Comparison of ENCODE assay signal across 11 mouse cellular contexts in the genomic region with DNA sequence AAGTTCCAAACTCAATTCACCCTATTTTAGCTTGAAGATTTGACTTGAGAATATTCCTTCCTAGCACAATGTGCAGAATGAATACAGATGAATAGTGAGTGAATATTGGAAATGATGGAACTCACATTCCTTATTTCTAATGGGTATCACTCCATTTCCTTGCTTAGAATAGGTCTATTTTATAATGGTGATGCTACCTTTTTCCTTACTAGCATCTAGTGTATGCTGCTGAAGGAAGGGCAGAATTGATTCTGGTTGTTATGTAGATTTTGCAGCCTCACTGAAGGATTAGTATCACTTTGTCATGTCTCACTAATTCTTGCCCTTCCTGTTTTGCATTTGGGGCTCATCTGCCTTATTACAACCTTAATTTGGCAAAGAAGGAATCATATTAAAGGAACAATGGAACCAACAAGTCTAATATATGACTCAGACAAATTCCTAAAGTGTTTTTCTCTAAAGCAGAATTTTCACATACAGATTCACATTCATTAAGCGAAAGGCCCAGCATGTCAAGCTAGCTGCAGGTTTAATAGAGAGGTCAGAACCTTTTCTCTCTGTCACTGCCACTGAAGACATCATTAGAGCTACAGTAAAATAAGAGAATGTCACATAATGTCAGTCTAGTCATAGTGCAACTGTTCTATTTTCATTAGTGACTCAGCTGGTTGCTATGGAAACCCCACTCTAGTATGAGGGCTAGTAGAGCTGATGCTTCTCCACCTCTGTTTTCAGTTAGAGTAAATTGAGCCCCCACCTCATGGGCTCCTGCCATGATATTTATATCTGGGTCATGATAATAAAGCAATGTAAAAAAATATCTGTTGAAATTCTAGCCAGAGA.
DNase-seq lines count a peak whose midpoint lies in the region; ATAC-seq lines count a peak whose summit lies in the region.
"Had no signal": no experiment of that assay in that cellular context is flagged by ENCODE, and none has a peak within 500 bp of the region (broad histone marks: within the 10 kb centered on the region; RNA-seq: fewer than 3 reads in every experiment).

No protein-coding gene starts in this region.

- H3K27ac ChIP-seq in midbrain, embryonic 13.5 days, result no peak overlapping the region
- H3K27ac ChIP-seq in midbrain, embryonic 10.5 days (replicated peaks), result no peak overlapping the region
- 0 out of 2 replicates have a peak overlapping the region, but pooled peaks have one; percentile 30 for H3K27ac ChIP-seq in hindbrain, embryonic 15.5 days (replicated peaks)
- H3K27ac ChIP-seq in neural tube, embryonic 15.5 days (replicated peaks), result no peak overlapping the region

- H3K36me3 ChIP-seq in midbrain, embryonic 13.5 days, result no peaks in the 10 kb centered on the region
- H3K36me3 ChIP-seq in midbrain, embryonic 10.5 days, result no peaks in the 10 kb centered on the region
- H3K36me3 ChIP-seq in hindbrain, embryonic 15.5 days, result no peaks in the 10 kb centered on the region
- H3K36me3 ChIP-seq in neural tube, embryonic 15.5 days, result no peaks in the 10 kb centered on the region

- peak; percentile 4 for DNase-seq in adrenal gland, adult 2 months
- DNase-seq in adrenal gland, postnatal 36 days, result no peak
- no peak for DNase-seq in midbrain, embryonic 10.5 days (ENCODE audit: low spot score)
- DNase-seq: heart, postnatal 10 days; kidney, postnatal 14 days; liver had no signal

- H3K4me3 ChIP-seq in midbrain, embryonic 13.5 days (replicated peaks), result no peak overlapping the region
- no peak overlapping the region for H3K4me3 ChIP-seq in midbrain, embryonic 10.5 days
- no peak overlapping the region for H3K4me3 ChIP-seq in hindbrain, embryonic 15.5 days
- H3K4me3 ChIP-seq in neural tube, embryonic 15.5 days (replicated peaks), result no peak overlapping the region

- no peak overlapping the region for H3K4me2 ChIP-seq in midbrain, embryonic 13.5 days (replicated peaks)
- H3K4me2 ChIP-seq in hindbrain, embryonic 15.5 days, result no peak overlapping the region
- no peak overlapping the region for H3K4me2 ChIP-seq in neural tube, embryonic 15.5 days

- no peaks in the 10 kb centered on the region for H3K27me3 ChIP-seq in midbrain, embryonic 13.5 days
- no peaks in the 10 kb centered on the region for H3K27me3 ChIP-seq in midbrain, embryonic 10.5 days (ENCODE audit: low read depth, poor library complexity, severe bottlenecking)
- no peaks in the 10 kb centered on the region for H3K27me3 ChIP-seq in hindbrain, embryonic 15.5 days
- no peaks in the 10 kb centered on the region for H3K27me3 ChIP-seq in neural tube, embryonic 15.5 days (replicated peaks)

- peak; percentile 89 for ATAC-seq in midbrain, embryonic 13.5 days
- peak; percentile 86 for ATAC-seq in hindbrain, embryonic 15.5 days (ENCODE audit: low FRiP score, low read depth)
- ATAC-seq in neural tube, embryonic 15.5 days (ENCODE audit: low FRiP score), result peak; percentile 77
- ATAC-seq in cerebellum, adult (ENCODE audit: insufficient number of reproducible peaks, low FRiP score, low TSS enrichment), result no peak
- no peak for ATAC-seq in activated CD4-positive, CD25-positive, alpha-beta regulatory T cell, adult 4 months

- WGBS in midbrain, embryonic 13.5 days, result 86% methylated on average over 1 of the region's 1 CpGs
- WGBS in midbrain, embryonic 10.5 days, result 86% methylated on average over 1 of the region's 1 CpGs
- WGBS in hindbrain, embryonic 15.5 days, result 66% methylated on average over 1 of the region's 1 CpGs
- 85% methylated on average over 1 of the region's 1 CpGs for WGBS in neural tube, embryonic 15.5 days

- H3K4me1 ChIP-seq in midbrain, embryonic 13.5 days (replicated peaks), result no peaks in the 10 kb centered on the region
- no peaks in the 10 kb centered on the region for H3K4me1 ChIP-seq in midbrain, embryonic 10.5 days
- no peaks in the 10 kb centered on the region for H3K4me1 ChIP-seq in hindbrain, embryonic 15.5 days (replicated peaks)
- H3K4me1 ChIP-seq in neural tube, embryonic 15.5 days, result no peaks in the 10 kb centered on the region

- no peaks in the 10 kb centered on the region for H3K9me3 ChIP-seq in midbrain, embryonic 13.5 days
- H3K9me3 ChIP-seq in midbrain, embryonic 10.5 days (replicated peaks), result no peaks in the 10 kb centered on the region
- H3K9me3 ChIP-seq in hindbrain, embryonic 15.5 days, result no peaks in the 10 kb centered on the region
- no peaks in the 10 kb centered on the region for H3K9me3 ChIP-seq in neural tube, embryonic 15.5 days (replicated peaks)

- no peak overlapping the region for H3K9ac ChIP-seq in midbrain, embryonic 13.5 days (replicated peaks)
- H3K9ac ChIP-seq in hindbrain, embryonic 15.5 days, result no peak overlapping the region
- H3K9ac ChIP-seq in neural tube, embryonic 15.5 days (replicated peaks), result no peak overlapping the region

Comparison
In these comparisons a context has a peak if more than half of its experiments do, and no peak if none do; other contexts are left out.
1. ATAC-seq: peak in midbrain, embryonic 13.5 days (single experiment), hindbrain, embryonic 15.5 days (single experiment) and neural tube, embryonic 15.5 days (single experiment); none in cerebellum, adult (single experiment) and activated CD4-positive, CD25-positive, alpha-beta regulatory T cell, adult 4 months (single experiment).